Mouse (Mus musculus) liver, embryonic 14.5 days (tissue): ENCODE results near the gene Gpr45. TPM values are rescaled to one million over a fixed set of nuclear protein-coding genes. Genes with fewer than 3 reads are reported as not detected.

Source experiments
- ATAC-seq: fragments of 200-750 bp; cut with Nextera tagmentation; 2 replicates; pipeline ENCODE4 v1.8.0; 2017; ENCODE audit warnings: moderate number of reproducible peaks, mild to moderate bottlenecking, moderate library complexity; ENCODE audit not compliant: insufficient read depth
- DNase-seq, 3 experiments: peaks; one replicate each; pipeline ENCODE4 v3.0.0-alpha.2; 2012 to 2013; ENCODE audit warnings: low read depth in 3 of 3, low spot score in 3 of 3
- H3K27ac ChIP-seq: fragments of 300-500 bp; sonication (generic); 2 replicates; pipeline ENCODE4 v1.5.1; 2014; ENCODE audit warnings: moderate library complexity, mild to moderate bottlenecking, control low read depth, inconsistent platforms
- H3K27me3 ChIP-seq: fragments of 300-500 bp; sonication (generic); 2 replicates; pipeline ENCODE4 v1.6.1; 2014; ENCODE audit warnings: mild to moderate bottlenecking, low read length, moderate library complexity; ENCODE audit not compliant: control insufficient read depth, insufficient read depth
- H3K36me3 ChIP-seq: fragments of 300-500 bp; sonication (generic); replicated peaks from 2 replicates; pipeline ENCODE4 v1.6.1; 2014; ENCODE audit warnings: low read depth; ENCODE audit not compliant: control insufficient read depth, insufficient read depth
- H3K4me1 ChIP-seq, 2 experiments: fragments of 200-500 bp in 1 of 2; fragments of 300-500 bp in 1 of 2; sonication (generic) in 1 of 2; replicated peaks; 2 replicates each; pipeline ENCODE4 v1.6.1; 2012 to 2014; ENCODE audit warnings: antibody characterized with exemption in 1 of 2, inconsistent platforms in 1 of 2, low read length in 1 of 2; ENCODE audit not compliant: control insufficient read depth in 2 of 2, insufficient read depth in 2 of 2
- H3K4me2 ChIP-seq: fragments of 300-500 bp; sonication (generic); 2 replicates; pipeline ENCODE4 v1.6.1; 2014; ENCODE audit warnings: low read depth, mild to moderate bottlenecking, control low read depth, moderate library complexity
- H3K4me3 ChIP-seq, 2 experiments: fragments of 200-500 bp in 1 of 2; fragments of 300-500 bp in 1 of 2; sonication (generic) in 1 of 2; 2 replicates each; pipeline ENCODE4 v1.5.1; 2012 to 2014; ENCODE audit warnings: low read depth in 2 of 2, low read length in 2 of 2, mild to moderate bottlenecking in 2 of 2, control low read depth in 1 of 2, inconsistent platforms in 1 of 2, moderate library complexity in 1 of 2; ENCODE audit not compliant: insufficient read depth in 1 of 2
- H3K9ac ChIP-seq: fragments of 300-500 bp; sonication (generic); replicated peaks from 2 replicates; pipeline ENCODE4 v1.6.1; 2014; ENCODE audit warnings: mild to moderate bottlenecking, control low read depth, moderate library complexity
- H3K9me3 ChIP-seq: fragments of 300-500 bp; sonication (generic); 2 replicates; pipeline ENCODE4 v1.6.1; 2016; ENCODE audit warnings: low read length, mixed read lengths; ENCODE audit not compliant: control insufficient read depth
- CTCF ChIP-seq: IDR thresholded peaks from 2 replicates; pipeline ENCODE4 v1.5.1; 2016; ENCODE audit warnings: antibody characterized with exemption, low read depth, control low read depth
- EP300 ChIP-seq: IDR thresholded peaks from 2 replicates; pipeline ENCODE4 v1.6.1; 2016; ENCODE audit warnings: antibody characterized with exemption, low read depth
- WGBS: fragments of 180-500 bp; shearing (Covaris S2); extraction: QIAGEN DNeasy Blood & Tissue Kit; methylation state at CpG from one replicate; pipeline ENCODE4 v1.1.7; 2014; ENCODE audit not compliant: insufficient replicate concordance; 5-methylcytosine and 5-hydroxymethylcytosine counted together
- polyA plus RNA-seq, 2 experiments: library from polyadenylated mRNA; depleted of rRNA in 1 of 2; stranded (reverse) in 1 of 2; unstranded in 1 of 2; fragments of >200 nt; fragmentation: Nextera tagmentation in 1 of 2; extraction: Ambion mirVana in 1 of 2; gene quantifications; 2 replicates each; pipeline versions ENCODE4 v1.2.1 to v1.2.3; 2012 to 2014

Gene Gpr45
- polyA plus RNA-seq, 2 experiments, result 0.07 to 0.24 TPM

GRCm38 (mm10) chr1:43066573-43066972, 113.9 kb downstream of the Gpr45 start:
- TF ChIP-seq EP300 (no peak), CTCF (no peak)
- Histone ChIP-seq H3K4me2 (no peak overlapping the region), H3K27me3 (no peaks in the 10 kb centered on the region), H3K9me3 (no peaks in the 10 kb centered on the region), H3K4me3 (no peak overlapping the region), H3K9ac (no peak overlapping the region), H3K4me1 (no peaks in the 10 kb centered on the region; a peak in 1 of 4 replicates), H3K27ac (no peak overlapping the region), H3K36me3 (no peaks in the 10 kb centered on the region; the same call in 1 of the 2 replicates)
- no peak for ATAC-seq
- WGBS, result 68% methylated on average over 8 of the region's 8 CpGs
- no peak for DNase-seq

GRCm38 (mm10) chr1:43067551-43067950, 114.9 kb downstream of the Gpr45 start:
- no peak for ATAC-seq

GRCm38 (mm10) chr1:43070726-43071125, 118.1 kb downstream of the Gpr45 start:
- H3K9ac ChIP-seq, result no peak overlapping the region
- no peaks in the 10 kb centered on the region for H3K36me3 ChIP-seq
- H3K9me3 ChIP-seq, result no peaks in the 10 kb centered on the region
- H3K27ac ChIP-seq, result no peak overlapping the region
- H3K4me3 ChIP-seq, result no peak overlapping the region
- no peak for TF ChIP-seq CTCF
- TF ChIP-seq EP300, result no peak
- H3K4me2 ChIP-seq, result no peak overlapping the region
- no peaks in the 10 kb centered on the region for H3K27me3 ChIP-seq
- H3K4me1 ChIP-seq, result no peaks in the 10 kb centered on the region; a peak in 1 of 4 replicates
- no peak for ATAC-seq
- DNase-seq, result no peak
- WGBS, result 43% methylated on average over 5 of the region's 5 CpGs

More at GRCm38 (mm10) chr1:43067551-43067950, 114.9 kb downstream of the Gpr45 start:
- H3K4me2 ChIP-seq, result no peak overlapping the region
- H3K9ac ChIP-seq, result no peak overlapping the region
- no peaks in the 10 kb centered on the region; the same call in 1 of the 2 replicates for H3K36me3 ChIP-seq
- H3K9me3 ChIP-seq, result no peaks in the 10 kb centered on the region
- H3K27ac ChIP-seq, result no peak overlapping the region
- TF ChIP-seq CTCF (no peak), EP300 (no peak)
- 69% methylated on average over 7 of the region's 7 CpGs for WGBS
- no peak for DNase-seq
- H3K4me3 ChIP-seq, result no peak overlapping the region
- no peaks in the 10 kb centered on the region for H3K27me3 ChIP-seq
- H3K4me1 ChIP-seq, result no peaks in the 10 kb centered on the region; a peak in 1 of 4 replicates

DNA sequence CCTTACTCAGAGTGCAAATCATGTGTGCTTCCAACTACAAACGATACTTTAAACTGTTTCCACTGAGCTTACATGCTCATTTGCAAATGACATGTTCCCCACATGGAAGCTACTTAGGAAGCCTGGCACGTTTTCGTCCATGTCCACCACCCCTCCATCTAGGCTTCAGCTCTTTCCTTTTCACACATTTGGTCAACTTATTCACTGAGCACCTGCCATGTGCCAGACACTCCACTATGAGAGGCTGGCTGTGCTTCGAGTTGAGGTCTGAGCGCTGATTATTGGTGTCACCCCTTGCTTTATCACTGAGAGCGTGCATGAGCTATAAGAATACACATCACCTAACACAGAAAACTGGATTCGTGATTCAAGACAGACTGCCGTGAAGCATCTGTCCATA, 119.4 kb downstream of the Gpr45 start:
- ATAC-seq (no peak), DNase-seq (no peak)
- TF ChIP-seq CTCF, result no peak
- TF ChIP-seq EP300, result no peak
- WGBS, result 79% methylated on average over 8 of the region's 8 CpGs
- no peak overlapping the region for H3K27ac ChIP-seq
- H3K9me3 ChIP-seq, result no peaks in the 10 kb centered on the region
- no peaks in the 10 kb centered on the region for H3K27me3 ChIP-seq
- H3K4me2 ChIP-seq, result no peak overlapping the region
- H3K4me3 ChIP-seq, result no peak overlapping the region
- H3K9ac ChIP-seq, result no peak overlapping the region
- no peaks in the 10 kb centered on the region; a peak in 1 of 4 replicates for H3K4me1 ChIP-seq
- no peaks in the 10 kb centered on the region for H3K36me3 ChIP-seq

- TF ChIP-seq EP300 (no peak), CTCF (no peak)
- DNase-seq (no peak), ATAC-seq (no peak)
- Histone ChIP-seq H3K36me3 (no peaks in the 10 kb centered on the region), H3K27me3 (no peaks in the 10 kb centered on the region), H3K9ac (no peak overlapping the region), H3K27ac (no peak overlapping the region), H3K9me3 (no peaks in the 10 kb centered on the region), H3K4me2 (no peak overlapping the region), H3K4me3 (no peak overlapping the region), H3K4me1 (no peaks in the 10 kb centered on the region; a peak in 1 of 4 replicates)
- WGBS, result 37% methylated on average over 1 of the region's 1 CpGs
These were observed 119.9 kb downstream of the Gpr45 start for GRCm38 (mm10) chr1:43072561-43072960.
